Mouse (Mus musculus): ENCODE data around the gene Tshz2. TPM values are rescaled to one million over a fixed set of nuclear protein-coding genes. Genes with fewer than 3 reads are reported as not detected.

Gene Tshz2
- polyA plus RNA-seq, 1 experiment, result 4.5 TPM

- H3K36me3 ChIP-seq (ENCODE audit: control insufficient read depth, insufficient read depth, low read length), result no peaks in the 10 kb centered on the region
- no peaks in the 10 kb centered on the region for H3K27me3 ChIP-seq (ENCODE audit: control insufficient read depth, insufficient read depth, low read length)
- H3K27ac ChIP-seq (ENCODE audit: control insufficient read depth, insufficient read depth, low read depth, low read length), result no peak overlapping the region
- 0 out of 2 replicates have a peak, but pooled peaks cover 2% of the 10 kb centered on the region for H3K4me1 ChIP-seq (ENCODE audit: control insufficient read depth, insufficient read depth, low read length)
- H3K4me3 ChIP-seq (ENCODE audit: control insufficient read depth, low read depth, low read length), result no peak overlapping the region
- TF ChIP-seq POLR2A (IDR thresholded peaks at IDR 0.05; ENCODE audit: control insufficient read depth, low read depth, low read length) (no peak), CTCF (IDR thresholded peaks at IDR 0.05; ENCODE audit: control insufficient read depth, insufficient read depth, insufficient replicate concordance, low read depth, low read length) (no peak)
These were observed 291.5 kb downstream of the Tshz2 start for GRCm38 (mm10) chr2:169924177-169924810.

GRCm38 (mm10) chr2:169925466-169925865 lies 292.7 kb downstream of the Tshz2 start:
- Histone ChIP-seq H3K36me3 (ENCODE audit: control insufficient read depth, insufficient read depth, low read length) (no peaks in the 10 kb centered on the region), H3K4me3 (ENCODE audit: control insufficient read depth, low read depth, low read length) (no peak overlapping the region), H3K4me1 (ENCODE audit: control insufficient read depth, insufficient read depth, low read length) (peaks cover 9% of the 10 kb centered on the region), H3K27me3 (ENCODE audit: control insufficient read depth, insufficient read depth, low read length) (no peaks in the 10 kb centered on the region), H3K27ac (ENCODE audit: control insufficient read depth, insufficient read depth, low read depth, low read length) (no peak overlapping the region)
- TF ChIP-seq CTCF (IDR thresholded peaks at IDR 0.05; ENCODE audit: control insufficient read depth, insufficient read depth, insufficient replicate concordance, low read depth, low read length) (no peak), POLR2A (IDR thresholded peaks at IDR 0.05; ENCODE audit: control insufficient read depth, low read depth, low read length) (no peak)

GRCm38 (mm10) chr2:169926016-169926415 lies 293.2 kb downstream of the Tshz2 start:
- Histone ChIP-seq H3K4me3 (ENCODE audit: control insufficient read depth, low read depth, low read length) (no peak overlapping the region), H3K27me3 (ENCODE audit: control insufficient read depth, insufficient read depth, low read length) (no peaks in the 10 kb centered on the region), H3K27ac (ENCODE audit: control insufficient read depth, insufficient read depth, low read depth, low read length) (peak overlapping the region; percentile 57; the same call in 1 of the 2 replicates), H3K4me1 (ENCODE audit: control insufficient read depth, insufficient read depth, low read length) (peaks cover 10% of the 10 kb centered on the region), H3K36me3 (ENCODE audit: control insufficient read depth, insufficient read depth, low read length) (no peaks in the 10 kb centered on the region)
- TF ChIP-seq CTCF (IDR thresholded peaks at IDR 0.05; ENCODE audit: control insufficient read depth, insufficient read depth, insufficient replicate concordance, low read depth, low read length) (no peak), POLR2A (IDR thresholded peaks at IDR 0.05; ENCODE audit: control insufficient read depth, low read depth, low read length) (no peak)

GRCm38 (mm10) chr2:169927401-169927800 lies 294.6 kb downstream of the Tshz2 start:
- Histone ChIP-seq H3K27me3 (ENCODE audit: control insufficient read depth, insufficient read depth, low read length) (no peaks in the 10 kb centered on the region), H3K4me3 (ENCODE audit: control insufficient read depth, low read depth, low read length) (no peak overlapping the region), H3K4me1 (ENCODE audit: control insufficient read depth, insufficient read depth, low read length) (peaks cover 10% of the 10 kb centered on the region), H3K36me3 (ENCODE audit: control insufficient read depth, insufficient read depth, low read length) (no peaks in the 10 kb centered on the region), H3K27ac (ENCODE audit: control insufficient read depth, insufficient read depth, low read depth, low read length) (no peak overlapping the region)
- TF ChIP-seq POLR2A (IDR thresholded peaks at IDR 0.05; ENCODE audit: control insufficient read depth, low read depth, low read length) (no peak), CTCF (IDR thresholded peaks at IDR 0.05; ENCODE audit: control insufficient read depth, insufficient read depth, insufficient replicate concordance, low read depth, low read length) (no peak)

GRCm38 (mm10) chr2:169928447-169929120 lies 295.8 kb downstream of the Tshz2 start:
- Histone ChIP-seq H3K27ac (ENCODE audit: control insufficient read depth, insufficient read depth, low read depth, low read length) (no peak overlapping the region), H3K4me3 (ENCODE audit: control insufficient read depth, low read depth, low read length) (no peak overlapping the region), H3K36me3 (ENCODE audit: control insufficient read depth, insufficient read depth, low read length) (no peaks in the 10 kb centered on the region), H3K4me1 (ENCODE audit: control insufficient read depth, insufficient read depth, low read length) (peaks cover 10% of the 10 kb centered on the region), H3K27me3 (ENCODE audit: control insufficient read depth, insufficient read depth, low read length) (no peaks in the 10 kb centered on the region)
- TF ChIP-seq POLR2A (IDR thresholded peaks at IDR 0.05; ENCODE audit: control insufficient read depth, low read depth, low read length) (no peak), CTCF (IDR thresholded peaks at IDR 0.05; ENCODE audit: control insufficient read depth, insufficient read depth, insufficient replicate concordance, low read depth, low read length) (no peak)

GRCm38 (mm10) chr2:169929540-169930497 lies 297.0 kb downstream of the Tshz2 start:
- H3K4me1 ChIP-seq (ENCODE audit: control insufficient read depth, insufficient read depth, low read length), result peaks cover 10% of the 10 kb centered on the region
- H3K27ac ChIP-seq (ENCODE audit: control insufficient read depth, insufficient read depth, low read depth, low read length), result peak overlapping the region; percentile 5; the same call in 1 of the 2 replicates
- H3K36me3 ChIP-seq (ENCODE audit: control insufficient read depth, insufficient read depth, low read length), result no peaks in the 10 kb centered on the region
- TF ChIP-seq POLR2A (IDR thresholded peaks at IDR 0.05; ENCODE audit: control insufficient read depth, low read depth, low read length), result no peak
- H3K4me3 ChIP-seq (ENCODE audit: control insufficient read depth, low read depth, low read length), result peak overlapping the region; percentile 87
- H3K27me3 ChIP-seq (ENCODE audit: control insufficient read depth, insufficient read depth, low read length), result no peaks in the 10 kb centered on the region

- H3K4me3 ChIP-seq (ENCODE audit: control insufficient read depth, low read depth, low read length), result no peak overlapping the region
- no peak overlapping the region for H3K27ac ChIP-seq (ENCODE audit: control insufficient read depth, insufficient read depth, low read depth, low read length)
- no peaks in the 10 kb centered on the region for H3K27me3 ChIP-seq (ENCODE audit: control insufficient read depth, insufficient read depth, low read length)
- no peaks in the 10 kb centered on the region for H3K36me3 ChIP-seq (ENCODE audit: control insufficient read depth, insufficient read depth, low read length)
- H3K4me1 ChIP-seq (ENCODE audit: control insufficient read depth, insufficient read depth, low read length), result no peaks in the 10 kb centered on the region; the same call in 1 of the 2 replicates
- TF ChIP-seq CTCF (IDR thresholded peaks at IDR 0.05; ENCODE audit: control insufficient read depth, insufficient read depth, insufficient replicate concordance, low read depth, low read length) (no peak), POLR2A (IDR thresholded peaks at IDR 0.05; ENCODE audit: control insufficient read depth, low read depth, low read length) (no peak)
These were observed 302.8 kb downstream of the Tshz2 start for GRCm38 (mm10) chr2:169935642-169936041.
